Mouse (Mus musculus): ENCODE measurements at regions not wholly inside any gene's neighbourhood (a gene's known extent, or its start where the extent isn't known, plus 50 kb on each side); places are given as distances from the start of the nearest gene placed in this dataset.

DNA sequence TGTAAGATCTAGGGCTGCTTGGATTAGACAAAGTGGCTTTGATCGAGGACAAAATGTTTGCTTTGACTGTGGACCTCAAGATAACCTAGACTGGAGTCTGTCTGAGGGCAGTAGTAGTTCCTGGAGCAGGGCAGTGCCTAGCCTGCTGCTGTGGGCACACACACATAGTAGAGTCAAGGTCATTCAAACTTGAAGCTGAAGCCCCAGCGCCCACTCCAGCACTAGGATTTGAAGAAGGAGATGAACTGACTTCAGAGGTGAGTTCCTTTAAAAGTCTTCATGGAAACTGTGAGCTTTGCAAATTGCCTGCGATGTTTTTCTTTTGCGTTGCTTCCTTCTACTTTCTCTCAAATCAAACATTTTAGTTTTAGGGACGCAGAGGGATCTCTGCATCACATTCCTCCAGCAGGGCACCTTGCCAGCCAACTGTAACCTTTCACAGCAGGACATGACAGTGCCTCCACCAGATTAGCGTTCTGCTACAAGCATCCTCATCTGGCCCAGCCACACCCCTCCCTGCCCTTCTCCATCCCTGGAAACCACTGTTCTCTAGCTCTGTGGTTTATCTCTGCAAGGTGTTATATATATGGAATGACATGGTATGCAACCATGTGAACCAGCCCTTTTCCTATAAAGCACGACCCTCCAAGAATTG is 377.3 kb upstream of the Gm10131 start:
- TF ChIP-seq CTCF (IDR thresholded peaks at IDR 0.05; ENCODE audit: extremely low read depth, insufficient read depth, low read length) = no peak
- no peak for TF ChIP-seq POLR2A (IDR thresholded peaks at IDR 0.05; ENCODE audit: extremely low read depth, insufficient read depth, low read length)

Data from cortical plate, adult 2 months (tissue).